Mouse (Mus musculus) E14TG2a.4 (cell line): ENCODE results near the gene Myo10.

Experiments
- CTCF ChIP-seq: conservative IDR thresholded peaks from 2 replicates; pipeline ENCODE4 v1.5.1; 2014; ENCODE audit warnings: low read length
- NANOG ChIP-seq: IDR thresholded peaks from 2 replicates; pipeline ENCODE4 v1.6.1; 2014; ENCODE audit warnings: borderline replicate concordance, low read length, mixed read lengths
- POU5F1 ChIP-seq: IDR thresholded peaks from 2 replicates; pipeline ENCODE4 v1.6.1; 2014; ENCODE audit warnings: low read length, borderline replicate concordance

GRCm38 (mm10) chr15:25753003-25753402, 130.7 kb downstream of the Myo10 start:
- TF ChIP-seq CTCF (no peak), NANOG (no peak), POU5F1 (no peak)
